Mouse (Mus musculus) layer of hippocampus, adult 9-11 months (tissue): ENCODE data around the gene Insig1.
A peak's percentile ranks its signal among the peaks of the same experiment; 100 is the strongest.

Experiments used
- DNase-seq: peaks from one replicate; pipeline ENCODE4 v3.0.0; 2022

The Insig1 gene

DNA sequence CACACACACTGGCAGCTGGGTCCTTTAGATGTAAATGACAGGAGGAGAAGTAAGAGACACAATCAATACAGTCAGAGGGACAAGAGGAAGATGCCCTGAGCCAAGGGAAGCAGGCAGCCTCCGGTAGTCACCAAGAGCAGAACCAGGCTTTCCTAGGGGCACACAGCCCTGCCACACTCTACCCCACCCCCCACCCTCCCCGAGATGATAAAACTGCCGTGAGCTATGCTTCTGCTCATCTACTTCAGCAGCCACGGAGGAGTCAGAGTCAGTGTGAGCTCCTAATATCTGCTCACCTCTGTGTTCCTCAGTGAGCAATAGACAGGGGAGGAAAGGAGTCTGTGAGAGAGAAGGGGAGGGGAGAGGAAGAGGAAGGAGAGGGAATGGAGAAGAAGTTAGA lies 5.9 kb upstream of the Insig1 start:
- no peak for DNase-seq

GRCm38 (mm10) chr5:28066311-28066710 lies 4.9 kb upstream of the Insig1 start:
- no peak for DNase-seq

- DNase-seq = peak; percentile 26
These were observed 875 bp upstream of the Insig1 start for GRCm38 (mm10) chr5:28070149-28070827.

GRCm38 (mm10) chr5:28071456-28072223 lies 477 bp downstream of the Insig1 start:
- DNase-seq = peak; percentile 96

DNA sequence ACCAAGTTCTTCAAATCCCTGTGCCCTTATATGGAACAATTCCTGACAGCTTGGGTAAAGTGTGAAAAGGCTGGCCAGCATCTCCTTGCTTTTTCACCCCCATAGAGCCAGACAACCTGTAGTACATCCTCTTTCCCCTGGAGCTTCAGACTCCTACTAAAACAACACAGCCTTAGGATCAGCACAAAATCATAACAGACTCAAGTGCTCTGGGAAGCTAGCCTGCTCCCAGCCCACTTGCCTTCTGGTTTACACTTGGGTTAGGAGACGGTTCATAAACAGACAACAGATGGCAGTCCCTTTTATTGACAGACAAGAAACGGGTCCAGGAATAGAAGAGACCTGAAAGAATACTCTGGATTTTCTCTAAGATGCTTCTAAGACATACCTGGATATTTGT lies 8.3 kb downstream of the Insig1 start:
- DNase-seq = peak; percentile 64

DNA sequence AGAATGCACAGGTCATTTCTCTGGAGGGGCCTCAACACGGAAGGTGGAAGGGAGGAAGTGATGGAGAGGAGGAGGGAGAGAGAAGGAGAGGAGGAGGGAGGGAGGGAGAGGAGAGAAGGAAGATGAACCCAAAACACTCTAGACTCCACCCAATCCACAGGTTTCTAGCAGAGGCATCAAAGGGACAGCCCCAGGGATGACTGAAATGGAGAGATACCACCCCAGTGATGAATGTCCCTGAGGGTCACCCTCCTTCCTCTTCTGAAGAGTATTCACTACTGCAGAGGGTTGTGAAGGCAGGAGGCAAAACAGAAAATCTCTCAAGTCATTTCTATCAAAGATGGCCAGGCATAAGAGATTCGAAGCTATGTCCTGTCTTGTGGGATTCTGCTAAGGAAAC lies 10.0 kb downstream of the Insig1 start:
- DNase-seq = no peak

GRCm38 (mm10) chr5:28081822-28082221 lies 10.7 kb downstream of the Insig1 start:
- no peak for DNase-seq

DNA sequence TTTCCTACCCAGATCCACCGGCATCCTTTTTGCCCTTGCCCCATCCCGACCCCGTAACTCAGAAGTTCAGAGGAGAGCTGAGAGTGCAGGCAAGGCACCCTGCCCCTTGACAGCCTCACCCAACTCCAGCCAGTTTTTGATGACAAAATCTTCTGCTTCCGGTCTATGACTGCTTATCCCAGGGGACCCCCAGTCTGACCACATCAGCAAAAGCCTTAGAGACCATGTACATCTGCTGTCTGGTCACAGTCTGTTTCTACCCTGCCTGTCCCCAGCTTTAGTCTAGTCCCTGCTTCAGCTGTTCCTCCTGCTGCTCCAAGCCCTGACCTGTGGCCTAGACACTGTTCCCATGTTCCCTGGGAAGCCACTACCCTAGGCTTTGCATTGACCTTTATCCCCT lies 11.1 kb downstream of the Insig1 start:
- no peak for DNase-seq

DNA sequence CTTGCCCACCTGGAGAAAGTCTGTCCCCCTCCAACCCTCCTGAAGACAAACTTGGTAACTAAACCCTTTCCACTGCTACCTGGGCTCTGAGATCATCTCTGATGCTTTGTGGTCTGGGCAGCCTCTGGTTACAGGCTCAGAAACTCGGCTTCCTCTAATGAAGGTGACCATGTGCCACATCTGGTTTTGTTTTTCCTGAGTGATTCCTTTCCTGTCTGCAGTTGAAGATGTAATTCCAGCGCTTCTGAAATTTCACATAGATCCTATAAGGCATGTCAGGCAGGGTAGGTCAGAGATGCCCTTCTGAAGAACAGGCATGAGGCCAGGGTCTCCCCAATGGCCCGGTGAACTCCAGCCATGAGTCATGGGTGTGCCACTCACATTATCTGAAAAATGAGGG lies 11.6 kb downstream of the Insig1 start:
- no peak for DNase-seq

DNA sequence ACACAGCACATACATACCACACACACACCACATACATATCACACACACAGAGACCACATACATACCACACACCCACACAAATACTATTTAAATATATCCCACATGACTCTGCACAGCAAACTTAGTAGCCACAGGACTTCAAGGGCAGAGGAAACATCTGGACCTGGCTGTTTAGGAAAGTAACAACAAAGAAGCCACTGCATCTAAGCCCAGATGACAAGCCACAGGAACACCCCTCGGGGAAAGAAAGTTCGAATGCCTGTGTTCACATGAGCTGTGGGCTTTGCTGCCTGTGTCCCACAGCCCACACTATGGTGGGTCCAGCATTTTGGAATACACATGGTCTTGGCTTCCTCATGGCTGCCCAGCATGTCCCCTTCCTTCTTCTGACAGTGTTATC lies 13.6 kb downstream of the Insig1 start:
- DNase-seq = no peak

- DNase-seq = no peak
These were observed 19.4 kb downstream of the Insig1 start for GRCm38 (mm10) chr5:28090547-28090946.

- DNase-seq = no peak
These were observed 21.2 kb downstream of the Insig1 start for GRCm38 (mm10) chr5:28092327-28092726.

DNA sequence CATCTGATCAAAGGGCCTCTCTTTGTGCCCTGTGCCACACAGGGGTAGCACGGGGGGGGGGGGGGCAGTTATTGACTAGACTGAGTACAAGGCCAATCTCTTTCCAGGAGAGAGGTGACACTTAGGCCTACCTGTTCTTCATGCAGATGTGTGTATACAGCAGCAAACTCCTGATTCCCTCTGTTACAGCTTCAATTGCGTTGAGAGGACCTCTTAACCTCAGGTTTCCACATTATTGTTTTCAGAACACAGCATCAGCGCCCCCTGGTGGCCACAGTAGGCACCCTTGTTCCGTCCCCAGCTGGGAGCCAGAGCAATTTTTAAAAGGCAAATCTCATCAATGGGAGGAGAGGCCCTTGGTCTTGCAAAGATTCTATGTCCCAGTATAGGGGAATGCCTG lies 22.7 kb downstream of the Insig1 start:
- DNase-seq = no peak

- DNase-seq = no peak
These were observed 23.2 kb downstream of the Insig1 start for GRCm38 (mm10) chr5:28094393-28094792.

DNA sequence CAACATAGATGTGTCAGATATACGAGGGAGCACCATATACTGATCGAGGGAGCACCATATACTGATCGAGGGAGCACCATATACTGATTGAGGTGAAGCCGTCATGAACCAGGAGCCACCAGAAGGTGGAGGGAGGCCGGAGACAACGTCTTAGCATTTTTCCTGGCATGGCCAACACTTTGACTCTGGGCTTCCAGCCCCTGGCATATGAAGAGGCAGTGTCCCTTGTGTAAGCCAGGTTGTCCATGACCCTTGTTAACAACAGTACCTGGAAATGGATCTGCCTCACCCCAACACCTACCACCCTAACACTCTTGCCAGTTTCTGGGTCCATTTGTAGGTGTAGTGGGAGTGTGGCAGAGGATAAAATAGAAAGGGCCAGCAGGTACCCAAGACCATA lies 23.7 kb downstream of the Insig1 start:
- no peak for DNase-seq

DNA sequence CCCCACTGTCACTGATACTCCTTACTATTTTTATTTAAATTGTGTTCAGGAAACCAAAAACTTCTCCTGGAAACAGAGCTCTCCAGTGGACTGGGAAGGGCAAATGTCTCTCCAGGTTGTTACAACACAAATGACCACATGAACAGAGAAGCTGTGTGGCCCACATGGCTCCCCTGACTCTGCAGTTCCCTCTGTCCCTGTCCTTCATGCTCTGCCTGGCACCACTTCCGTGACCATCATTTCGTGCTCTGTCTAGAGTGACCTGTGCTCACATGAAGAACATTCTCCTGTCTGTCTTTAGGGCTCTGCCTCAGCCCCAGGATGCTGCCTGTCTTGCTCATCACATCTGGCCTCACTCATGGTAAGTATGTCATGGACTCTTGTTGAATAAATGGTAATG lies 24.5 kb downstream of the Insig1 start:
- no peak for DNase-seq

GRCm38 (mm10) chr5:28106966-28107365 lies 35.8 kb downstream of the Insig1 start:
- no peak for DNase-seq

GRCm38 (mm10) chr5:28107974-28108373 lies 36.8 kb downstream of the Insig1 start:
- no peak for DNase-seq

DNA sequence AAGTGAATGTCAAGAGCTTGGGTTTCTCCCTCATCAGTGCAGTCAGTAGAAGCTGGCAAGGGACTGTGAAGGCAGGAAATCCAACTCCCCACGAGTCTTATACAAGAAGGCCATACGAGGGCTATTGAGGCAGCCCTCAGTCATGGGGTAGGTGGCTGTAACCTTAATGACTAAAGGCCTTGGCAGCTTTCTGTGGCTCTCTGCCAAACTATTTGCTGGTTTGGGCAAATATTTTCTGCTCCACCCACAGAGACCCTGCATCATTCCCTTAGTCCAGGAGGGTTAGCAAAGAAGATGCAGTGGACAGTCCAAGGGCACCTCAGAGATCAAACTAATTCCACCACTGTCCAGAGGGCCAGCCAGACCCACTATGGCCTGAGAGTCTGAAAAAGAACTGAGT lies 39.7 kb downstream of the Insig1 start:
- no peak for DNase-seq

- no peak for DNase-seq
These were observed 46.2 kb downstream of the Insig1 start for GRCm38 (mm10) chr5:28117251-28117880.

GRCm38 (mm10) chr5:28117882-28118530 lies 46.8 kb downstream of the Insig1 start:
- no peak for DNase-seq

DNA sequence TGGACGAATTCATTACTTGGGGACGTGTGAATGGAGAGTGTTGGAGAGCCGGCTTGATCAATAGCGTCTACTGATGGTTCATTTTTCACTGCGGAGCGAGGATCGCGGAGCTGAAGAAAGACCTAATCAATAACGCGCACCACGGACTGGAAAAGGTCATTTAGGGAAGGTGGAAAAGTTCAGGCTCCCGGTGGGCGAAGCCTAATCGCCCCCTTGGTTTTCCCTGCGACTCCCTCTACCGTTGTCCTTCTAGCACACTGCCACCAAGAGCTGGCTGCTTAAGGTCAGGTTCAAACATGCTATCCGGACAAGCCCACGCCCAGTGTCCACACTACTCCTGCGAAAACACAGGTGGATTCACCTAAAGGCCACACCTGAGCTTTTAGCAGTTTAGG lies 47.4 kb downstream of the Insig1 start:
- DNase-seq = no peak

GRCm38 (mm10) chr5:28119576-28119975 lies 48.4 kb downstream of the Insig1 start:
- DNase-seq = no peak
